Mouse (Mus musculus) forebrain, embryonic 14.5 days (tissue): ENCODE measurements around the gene Aknad1. TPM values are rescaled to one million over a fixed set of nuclear protein-coding genes. Genes with fewer than 3 reads are reported as not detected.

Experiments
- ATAC-seq: fragments of 200-750 bp; cut with Nextera tagmentation; 2 replicates; pipeline ENCODE4 v1.8.0; 2017; ENCODE audit warnings: mild to moderate bottlenecking, moderate library complexity
- DNase-seq: peaks from one replicate; pipeline ENCODE4 v3.0.0-alpha.2; 2015; ENCODE audit warnings: low spot score
- H3K27ac ChIP-seq: fragments of 300-500 bp; sonication (generic); 2 replicates; pipeline ENCODE4 v1.5.1; 2014; ENCODE audit warnings: low read depth, mild to moderate bottlenecking, control low read depth, low read length, moderate library complexity
- H3K27me3 ChIP-seq: fragments of 300-500 bp; sonication (generic); replicated peaks from 2 replicates; pipeline ENCODE4 v1.6.1; 2014; ENCODE audit warnings: low read length, control low read depth, mixed read lengths; ENCODE audit not compliant: control insufficient read depth, insufficient read depth
- H3K36me3 ChIP-seq: fragments of 300-500 bp; sonication (generic); 2 replicates; pipeline ENCODE4 v1.6.1; 2014; ENCODE audit warnings: low read length, control low read depth; ENCODE audit not compliant: control insufficient read depth, insufficient read depth
- H3K4me1 ChIP-seq: fragments of 300-500 bp; sonication (generic); 2 replicates; pipeline ENCODE4 v1.6.1; 2014; ENCODE audit warnings: antibody characterized with exemption, low read length, control low read depth; ENCODE audit not compliant: control insufficient read depth, insufficient read depth
- H3K4me2 ChIP-seq: fragments of 300-500 bp; sonication (generic); 2 replicates; pipeline ENCODE4 v1.6.1; 2014; ENCODE audit warnings: mild to moderate bottlenecking, control low read depth, low read length
- H3K4me3 ChIP-seq: fragments of 300-500 bp; sonication (generic); 2 replicates; pipeline ENCODE4 v1.5.1; 2014; ENCODE audit warnings: low read depth, low read length, control low read depth
- H3K9ac ChIP-seq: fragments of 300-500 bp; sonication (generic); 2 replicates; pipeline ENCODE4 v1.6.1; 2014; ENCODE audit warnings: mild to moderate bottlenecking, low read length, control low read depth, moderate library complexity
- H3K9me3 ChIP-seq: fragments of 300-500 bp; sonication (generic); replicated peaks from 2 replicates; pipeline ENCODE4 v1.6.1; 2016; ENCODE audit warnings: low read length, control low read depth, mixed read lengths; ENCODE audit not compliant: control insufficient read depth
- WGBS: fragments of 180-500 bp; shearing (Covaris S2); extraction: QIAGEN DNeasy Blood & Tissue Kit; methylation state at CpG from one replicate; pipeline ENCODE4 v1.1.7; 2014; 5-methylcytosine and 5-hydroxymethylcytosine counted together
- polyA plus RNA-seq: library from polyadenylated mRNA; unstranded; fragments of >200 nt; fragmentation: Nextera tagmentation; extraction: Ambion mirVana; gene quantifications from 2 replicates; pipeline ENCODE4 v1.2.1, GENCODE M21; 2014

Aknad1 gene
- polyA plus RNA-seq, 1 experiment from 2014 or later = not detected

GRCm38 (mm10) chr3:108714837-108715236 lies 24.6 kb upstream of the Aknad1 start:
- H3K4me1 ChIP-seq = peaks cover 6% of the 10 kb centered on the region
- ATAC-seq (no peak), DNase-seq (no peak)
- no peak overlapping the region for H3K4me3 ChIP-seq
- no peaks in the 10 kb centered on the region for H3K9me3 ChIP-seq
- no peak overlapping the region for H3K4me2 ChIP-seq
- H3K9ac ChIP-seq = no peak overlapping the region
- H3K27me3 ChIP-seq = no peaks in the 10 kb centered on the region
- no peaks in the 10 kb centered on the region for H3K36me3 ChIP-seq
- 90% methylated on average over 4 of the region's 4 CpGs for WGBS
- H3K27ac ChIP-seq = no peak overlapping the region

- H3K4me3 ChIP-seq = no peak overlapping the region
- 91% methylated on average over 3 of the region's 3 CpGs for WGBS
- H3K27me3 ChIP-seq = no peaks in the 10 kb centered on the region
- peaks cover 10% of the 10 kb centered on the region for H3K4me1 ChIP-seq
- no peaks in the 10 kb centered on the region for H3K36me3 ChIP-seq
- DNase-seq = no peak
- no peak overlapping the region for H3K27ac ChIP-seq
- H3K9ac ChIP-seq = no peak overlapping the region
- H3K9me3 ChIP-seq = no peaks in the 10 kb centered on the region
- H3K4me2 ChIP-seq = no peak overlapping the region
- ATAC-seq = no peak
These were observed 21.5 kb upstream of the Aknad1 start for GRCm38 (mm10) chr3:108717896-108718502.

- no peak overlapping the region for H3K9ac ChIP-seq
These were observed 20.1 kb upstream of the Aknad1 start for GRCm38 (mm10) chr3:108719357-108719756.

GRCm38 (mm10) chr3:108719761-108720160 lies 19.7 kb upstream of the Aknad1 start:
- ATAC-seq (no peak), DNase-seq (no peak)
- H3K27ac ChIP-seq = no peak overlapping the region
- H3K9me3 ChIP-seq = no peaks in the 10 kb centered on the region
- H3K27me3 ChIP-seq = no peaks in the 10 kb centered on the region
- H3K4me3 ChIP-seq = no peak overlapping the region
- H3K36me3 ChIP-seq = no peaks in the 10 kb centered on the region
- peaks cover 9% of the 10 kb centered on the region for H3K4me1 ChIP-seq
- WGBS = 79% methylated on average over 3 of the region's 3 CpGs
- peak overlapping the region; percentile 53 for H3K4me2 ChIP-seq
- no peak overlapping the region for H3K9ac ChIP-seq

More at GRCm38 (mm10) chr3:108719357-108719756, 20.1 kb upstream of the Aknad1 start:
- Histone ChIP-seq H3K27me3 (no peaks in the 10 kb centered on the region), H3K4me2 (peak overlapping the region; percentile 53; the same call in 1 of the 2 replicates), H3K36me3 (no peaks in the 10 kb centered on the region), H3K9me3 (no peaks in the 10 kb centered on the region), H3K4me1 (peaks cover 9% of the 10 kb centered on the region), H3K4me3 (no peak overlapping the region), H3K27ac (no peak overlapping the region)
- WGBS = 83% methylated on average over 2 of the region's 2 CpGs
- no peak for ATAC-seq
- DNase-seq = no peak

- WGBS = under 1% methylated on average over 44 of the region's 44 CpGs
- no peak for ATAC-seq
- DNase-seq = peak; percentile 79
These were observed 18.1 kb upstream of the Aknad1 start for GRCm38 (mm10) chr3:108721076-108721991.

GRCm38 (mm10) chr3:108722036-108722872 lies 17.2 kb upstream of the Aknad1 start, which contains the start of gene Gpsm2:
Gpsm2 (minus strand) TSS chr3:108722309.
- H3K36me3 ChIP-seq = no peaks in the 10 kb centered on the region
- peak within 1 kb of the TSS; percentile 67 for H3K4me3 ChIP-seq
- no peaks in the 10 kb centered on the region for H3K27me3 ChIP-seq
- ATAC-seq (peak; percentile 99), DNase-seq (peak; percentile 98)
- no peaks in the 10 kb centered on the region for H3K9me3 ChIP-seq
- H3K4me2 ChIP-seq = peak within 1 kb of the TSS; percentile 53
- peak within 1 kb of the TSS; percentile 84 for H3K9ac ChIP-seq
- WGBS = 2% methylated on average over 37 of the region's 53 CpGs
- peaks cover 9% of the 10 kb centered on the region for H3K4me1 ChIP-seq
- H3K27ac ChIP-seq = peak within 1 kb of the TSS; percentile 88

More at GRCm38 (mm10) chr3:108721076-108721991, 18.1 kb upstream of the Aknad1 start:
- no peaks in the 10 kb centered on the region for H3K9me3 ChIP-seq
- H3K4me3 ChIP-seq = peak overlapping the region; percentile 67
- peak overlapping the region; percentile 88 for H3K27ac ChIP-seq
- no peaks in the 10 kb centered on the region for H3K36me3 ChIP-seq
- H3K27me3 ChIP-seq = no peaks in the 10 kb centered on the region
- peak overlapping the region; percentile 53 for H3K4me2 ChIP-seq
- H3K4me1 ChIP-seq = peaks cover 9% of the 10 kb centered on the region
- peak overlapping the region; percentile 84 for H3K9ac ChIP-seq

GRCm38 (mm10) chr3:108726413-108726812 lies 13.0 kb upstream of the Aknad1 start:
- 93% methylated on average over 7 of the region's 7 CpGs for WGBS
- ATAC-seq (no peak), DNase-seq (no peak)

GRCm38 (mm10) chr3:108727344-108727743 lies 12.1 kb upstream of the Aknad1 start:
- Histone ChIP-seq H3K4me1 (no peaks in the 10 kb centered on the region), H3K9ac (no peak overlapping the region), H3K4me2 (no peak overlapping the region), H3K9me3 (no peaks in the 10 kb centered on the region), H3K27me3 (no peaks in the 10 kb centered on the region), H3K27ac (no peak overlapping the region), H3K4me3 (no peak overlapping the region), H3K36me3 (no peaks in the 10 kb centered on the region)
- ATAC-seq (no peak), DNase-seq (no peak)

More at GRCm38 (mm10) chr3:108726413-108726812, 13.0 kb upstream of the Aknad1 start:
- no peak overlapping the region for H3K4me2 ChIP-seq
- H3K36me3 ChIP-seq = no peaks in the 10 kb centered on the region
- no peak overlapping the region for H3K27ac ChIP-seq
- H3K4me3 ChIP-seq = no peak overlapping the region
- no peak overlapping the region for H3K9ac ChIP-seq
- no peaks in the 10 kb centered on the region for H3K27me3 ChIP-seq
- no peaks in the 10 kb centered on the region for H3K9me3 ChIP-seq
- no peaks in the 10 kb centered on the region for H3K4me1 ChIP-seq
